Mouse (Mus musculus): ENCODE data around the gene Ets1.

GRCm38 (mm10) chr9:32660406-32660960 lies 24.5 kb downstream of the Ets1 start:
- TF ChIP-seq CTCF (IDR thresholded peaks at IDR 0.05; ENCODE audit: low read depth) (no peak), EP300 (optimal IDR thresholded peaks at IDR 0.05) (no peak)

All from stomach, postnatal 0 days (tissue).